Mouse (Mus musculus) liver (tissue): ENCODE data around the gene Vps72.
"Not testable (repeated sequence)": the region's sequence is repeated elsewhere in the genome, so short reads cannot be mapped to it uniquely, and the experiment has no call there.

Source experiments
- DNase-seq: peaks from one replicate; pipeline ENCODE4 v3.0.0-alpha.2; 2020; ENCODE audit warnings: mixed read lengths

The Vps72 gene

GRCm38 (mm10) chr3:95134133-95134532, 23.3 kb downstream of the Vps72 start:
- DNase-seq = not testable (repeated sequence)

- peak; percentile 84 for DNase-seq
Measured at GRCm38 (mm10) chr3:95135023-95135422, 24.2 kb downstream of the Vps72 start.

GRCm38 (mm10) chr3:95135433-95136052, 24.7 kb downstream of the Vps72 start:
- no peak for DNase-seq

GRCm38 (mm10) chr3:95136336-95136735, 25.5 kb downstream of the Vps72 start:
- DNase-seq = no peak

- no peak for DNase-seq
Measured at GRCm38 (mm10) chr3:95139586-95140288, 28.9 kb downstream of the Vps72 start.

DNA sequence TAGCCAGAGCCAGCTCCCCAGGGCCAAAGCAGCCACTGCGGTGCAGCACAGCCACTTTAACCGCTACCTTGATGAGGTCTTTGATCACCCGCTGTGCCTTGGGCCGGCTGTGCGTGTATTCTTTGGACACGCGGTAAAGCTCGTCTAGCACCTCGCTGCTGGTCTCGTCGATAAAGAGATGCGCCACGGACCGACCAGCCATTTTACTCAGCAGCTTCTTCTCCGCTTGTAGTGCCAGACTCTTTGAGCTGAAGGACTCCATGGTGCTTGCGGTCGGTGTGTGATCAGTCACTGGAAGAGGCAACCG, 29.4 kb downstream of the Vps72 start:
- DNase-seq = no peak

DNA sequence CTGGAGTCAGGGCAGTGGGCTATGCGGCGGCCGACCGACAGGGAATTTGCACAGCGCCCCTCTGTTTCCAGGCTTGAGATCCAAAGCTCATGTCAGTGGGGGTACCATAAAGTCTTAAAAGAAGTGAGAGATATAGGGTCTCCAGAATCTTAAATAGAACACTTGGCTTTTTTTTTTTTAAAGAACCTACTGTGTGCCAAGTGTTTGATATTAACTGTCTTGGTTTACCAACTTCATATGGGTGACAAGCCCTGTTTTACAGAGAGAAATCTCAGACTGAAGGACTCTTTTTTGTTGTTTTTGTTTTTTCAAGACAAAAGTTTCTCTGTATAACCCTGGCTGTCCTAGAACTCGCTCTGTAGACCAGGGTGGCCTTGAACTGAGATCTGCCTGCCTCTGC, 30.0 kb downstream of the Vps72 start:
- DNase-seq = no peak

- DNase-seq = peak; percentile 35
Measured at GRCm38 (mm10) chr3:95141474-95141873, 30.7 kb downstream of the Vps72 start.

DNA sequence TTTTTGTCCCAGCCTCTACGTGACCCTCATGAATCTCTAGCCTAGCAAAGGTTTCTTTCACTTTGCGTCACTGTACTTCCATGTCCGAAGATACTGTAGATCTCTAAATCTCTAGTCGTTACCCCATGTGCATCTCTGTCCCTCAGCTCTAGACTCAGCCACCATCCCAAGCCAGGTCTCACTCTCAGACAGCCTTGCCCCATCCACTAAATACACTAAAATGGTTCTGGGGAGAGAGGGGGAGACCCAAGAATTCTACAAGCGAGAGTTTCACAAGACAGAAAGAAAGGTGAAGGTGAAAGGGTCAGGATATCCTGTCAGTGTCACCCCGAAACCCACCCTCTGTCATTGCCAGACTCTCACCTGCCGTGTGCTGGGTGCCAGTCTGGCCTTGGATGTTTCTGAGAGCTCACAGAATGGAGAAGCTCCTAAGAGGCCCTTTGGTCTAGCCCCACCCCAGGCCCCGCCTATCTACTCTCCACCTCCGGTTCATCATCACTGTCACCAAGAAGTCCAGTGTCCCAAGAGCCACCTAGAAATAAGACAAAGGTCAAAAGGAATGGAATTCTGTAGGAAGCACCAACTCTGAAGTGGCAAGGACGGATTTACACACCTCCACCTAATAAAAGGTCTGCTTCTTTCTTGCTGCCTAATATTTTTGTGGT, 31.3 kb downstream of the Vps72 start, which contains the start of gene Tnfaip8l2:
Tnfaip8l2 (minus strand) TSS at position 409 of the 665 bp plus-strand sequence.
- peak; percentile 66 for DNase-seq

DNA sequence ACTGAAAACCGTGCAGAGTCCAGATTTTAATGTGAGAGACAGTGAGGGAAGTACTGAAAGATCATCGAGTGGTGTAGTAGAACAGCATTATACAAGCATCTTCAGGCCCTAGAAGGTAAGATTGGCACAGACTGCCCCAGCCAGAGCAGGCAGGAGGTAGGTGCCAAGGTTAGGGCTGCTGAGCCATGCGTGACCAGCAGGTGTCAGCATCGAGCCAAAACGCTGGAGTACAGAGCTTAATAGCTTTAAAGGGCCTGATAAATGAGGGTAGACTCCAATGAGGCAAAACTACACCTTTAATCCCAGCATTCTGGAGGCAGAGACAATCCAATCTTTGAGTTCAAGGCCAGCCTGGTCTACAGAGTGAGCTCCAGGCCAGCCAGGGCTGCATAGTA, 31.8 kb downstream of the Vps72 start:
- DNase-seq = peak; percentile 85

GRCm38 (mm10) chr3:95147924-95148323, 37.1 kb downstream of the Vps72 start:
- DNase-seq = no peak

DNA sequence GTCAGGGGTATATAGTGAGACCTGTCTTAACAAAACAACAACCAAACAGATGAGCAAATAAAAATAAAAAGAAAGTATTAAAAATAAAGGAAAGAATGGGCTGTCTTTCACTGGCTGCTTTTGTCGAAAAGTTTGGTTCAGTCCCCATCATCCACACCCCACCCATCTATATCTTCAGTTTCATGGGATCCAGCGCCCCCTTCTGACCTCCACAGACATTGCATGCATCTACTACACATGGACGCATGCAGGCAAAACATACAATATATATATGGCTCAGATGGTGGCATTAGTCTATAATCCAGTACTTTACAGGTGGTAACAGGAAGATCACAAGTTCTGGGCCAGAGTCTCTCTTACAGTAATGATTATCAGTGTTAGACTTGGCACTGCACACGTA, 43.1 kb downstream of the Vps72 start:
- peak; percentile 68 for DNase-seq

GRCm38 (mm10) chr3:95159511-95159986, 48.7 kb downstream of the Vps72 start:
- DNase-seq = no peak

GRCm38 (mm10) chr3:95159987-95160963, 49.5 kb downstream of the Vps72 start, which contains the start of gene Sema6c:
Sema6c (plus strand) TSS chr3:95160457.
- peak; percentile 90 for DNase-seq

DNA sequence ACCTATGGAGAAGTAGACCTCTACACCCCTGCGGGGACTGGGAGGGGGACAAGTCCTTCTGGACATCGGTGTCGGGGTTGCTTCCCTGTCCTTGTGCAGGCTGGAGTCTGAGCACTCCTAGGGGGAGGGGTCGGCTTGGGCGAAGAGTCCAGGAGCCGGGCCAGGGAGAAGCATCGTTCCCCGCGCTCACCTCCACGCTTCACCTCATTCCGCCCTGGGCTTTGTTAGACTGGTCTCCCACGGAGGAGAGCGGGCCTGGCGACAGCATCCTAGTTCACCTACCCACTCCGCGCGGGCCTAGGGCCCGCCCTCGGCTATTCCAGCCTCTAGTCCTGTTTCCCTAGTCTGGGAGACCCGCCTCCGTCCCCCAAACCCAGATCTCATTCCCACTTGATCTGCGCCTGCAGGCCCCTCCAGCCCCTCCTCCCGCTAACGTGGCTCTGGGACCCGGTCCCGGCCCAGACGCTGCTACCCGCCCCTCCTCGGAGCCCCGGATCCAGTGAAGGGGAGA, 50.3 kb downstream of the Vps72 start:
- DNase-seq = peak; percentile 16

DNA sequence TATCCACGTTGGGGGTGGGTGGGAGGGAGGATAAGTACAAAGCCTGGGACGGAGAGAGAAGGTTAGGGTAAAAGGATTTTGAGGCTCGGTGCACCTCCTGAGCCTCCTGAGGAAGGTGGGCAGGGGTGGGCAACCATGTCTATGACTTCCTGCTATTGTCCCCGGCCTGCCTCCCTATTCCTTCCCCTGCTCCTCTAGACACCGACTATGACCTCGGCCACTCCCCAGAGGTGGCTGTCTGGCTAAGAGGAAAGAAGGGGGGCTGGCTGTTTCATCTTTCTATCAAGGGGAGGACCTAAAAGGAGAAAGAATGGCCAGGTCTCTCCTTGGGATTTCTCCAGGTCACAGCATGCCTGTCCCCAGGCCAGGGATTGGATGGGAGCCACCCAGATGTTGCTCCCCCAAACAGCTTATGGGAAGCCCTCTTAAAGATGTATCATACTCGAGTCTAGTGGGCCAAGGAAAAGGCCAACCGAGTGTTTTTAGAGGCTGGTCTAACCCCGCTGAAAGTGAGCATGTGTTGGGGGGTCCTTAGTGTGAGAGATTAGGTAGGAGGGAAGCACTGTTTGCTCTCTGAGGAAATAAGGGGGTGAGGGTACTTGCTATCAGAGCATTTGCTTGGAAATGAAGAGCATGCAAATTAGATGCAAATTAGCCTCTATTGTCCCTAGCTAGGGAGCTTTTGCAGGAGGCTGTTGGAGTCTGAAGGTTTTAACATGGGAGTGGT, 51.0 kb downstream of the Vps72 start:
- DNase-seq = no peak

GRCm38 (mm10) chr3:95162345-95162628, 51.5 kb downstream of the Vps72 start:
- DNase-seq = no peak

DNA sequence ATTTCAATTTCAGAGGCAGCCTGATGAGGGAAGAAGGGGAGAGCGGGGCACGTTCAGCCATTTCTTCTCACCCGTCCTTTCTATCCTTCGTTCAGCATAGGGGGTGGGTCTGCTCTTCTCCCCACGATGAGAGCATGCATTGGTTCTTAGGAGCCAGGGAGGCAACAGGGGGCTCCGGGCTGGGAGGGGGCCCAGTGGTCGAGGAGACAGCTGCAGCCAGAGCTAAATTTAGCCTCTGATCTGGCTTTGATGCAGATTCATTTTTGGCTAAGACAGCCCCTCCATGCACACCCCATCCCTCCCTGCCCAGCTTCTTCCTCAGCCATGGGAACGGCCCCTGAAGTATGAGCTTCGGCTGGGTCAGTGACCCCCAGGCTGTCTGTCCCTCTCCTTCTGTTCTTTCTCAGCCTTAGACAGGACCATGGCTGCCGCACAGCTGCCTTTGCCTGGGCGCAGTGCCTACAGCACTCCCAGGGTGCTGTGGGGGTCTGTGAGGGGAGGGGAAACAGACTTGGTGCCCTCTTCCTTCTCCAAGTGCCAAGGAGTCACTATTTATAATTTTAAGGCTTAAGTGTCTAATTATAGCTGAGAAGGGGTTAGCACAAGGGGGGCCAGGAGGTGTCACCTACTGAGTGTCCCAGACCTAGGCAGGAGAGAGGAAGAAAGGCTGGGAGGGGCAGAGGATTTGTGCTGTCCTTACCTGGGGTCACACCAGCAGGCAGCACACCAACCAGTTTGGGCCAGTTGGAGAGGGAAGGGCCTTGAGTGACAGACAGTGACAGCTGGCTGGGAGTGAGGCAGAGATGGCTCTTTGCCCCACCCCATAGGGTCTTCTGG, 52.8 kb downstream of the Vps72 start:
- no peak for DNase-seq

- no peak for DNase-seq
Measured at GRCm38 (mm10) chr3:95164256-95164550, 53.4 kb downstream of the Vps72 start.

- DNase-seq = no peak
Measured at GRCm38 (mm10) chr3:95164840-95165239, 54.0 kb downstream of the Vps72 start.

DNA sequence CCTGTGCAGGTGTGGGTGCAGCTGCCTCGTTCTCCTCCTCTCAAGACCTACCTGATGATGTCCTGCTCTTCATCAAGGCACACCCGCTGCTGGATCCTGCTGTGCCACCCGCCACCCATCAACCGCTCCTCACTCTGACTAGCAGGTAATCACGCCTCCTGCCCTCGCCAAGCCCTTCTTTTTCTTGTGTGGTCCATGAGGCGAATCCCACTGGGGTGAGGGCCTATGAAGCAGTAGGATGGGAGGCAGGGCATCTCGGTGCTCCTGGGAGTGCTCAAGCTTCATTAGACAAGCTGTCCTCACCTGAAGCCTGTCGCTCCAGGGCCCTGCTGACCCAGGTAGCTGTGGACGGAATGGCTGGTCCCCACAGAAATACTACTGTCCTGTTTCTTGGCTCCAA, 59.2 kb downstream of the Vps72 start:
- no peak for DNase-seq
